Mouse (Mus musculus): ENCODE data around the gene Slc39a11.
A peak's percentile ranks its signal among the peaks of the same experiment; 100 is the strongest.
"Not testable (repeated sequence)": the region's sequence is repeated elsewhere in the genome, so short reads cannot be mapped to it uniquely, and the experiment has no call there.

Slc39a11 gene

DNA sequence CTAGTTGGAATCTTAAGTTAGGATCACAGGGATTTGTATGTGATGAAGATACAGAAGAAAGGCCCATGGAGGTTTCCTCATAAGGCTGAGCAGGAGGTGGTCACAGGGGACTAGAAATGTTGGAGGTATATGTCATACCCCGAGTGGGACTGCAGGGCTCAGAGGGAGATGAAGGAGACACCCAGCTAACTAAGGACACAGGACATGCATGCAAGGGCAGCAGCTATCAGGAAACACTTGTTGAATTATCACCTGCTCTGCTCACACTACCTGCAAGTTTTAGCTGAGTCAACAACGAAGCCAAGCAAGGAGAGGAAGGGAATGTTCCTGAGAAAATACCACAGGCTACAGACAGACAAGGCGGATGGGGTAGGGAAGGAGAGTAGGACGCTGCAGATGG is 17.8 kb upstream of the Slc39a11 start:
- no peak for DNase-seq (ENCODE audit: low spot score in 2 of 2)

DNA sequence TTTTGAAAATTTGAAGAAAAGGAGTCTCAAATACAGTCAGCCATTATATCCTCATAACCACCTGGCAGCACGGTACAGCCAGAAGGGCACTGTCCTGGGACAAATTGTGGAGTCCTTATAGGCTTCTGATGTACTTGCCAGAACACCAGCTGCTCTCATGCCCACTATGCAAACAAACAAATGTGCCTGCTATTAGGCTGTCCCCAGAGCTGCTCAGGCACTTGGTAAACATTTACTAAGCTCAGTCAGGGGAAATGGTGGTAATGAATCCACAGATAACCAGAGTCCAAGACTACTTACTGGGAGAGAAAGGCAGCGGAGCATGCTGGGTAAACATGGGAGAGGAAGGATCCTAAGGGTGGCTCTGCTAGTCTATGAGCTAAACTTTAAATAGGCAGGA is 17.2 kb upstream of the Slc39a11 start:
- no peak for DNase-seq (ENCODE audit: low spot score in 2 of 2)

DNA sequence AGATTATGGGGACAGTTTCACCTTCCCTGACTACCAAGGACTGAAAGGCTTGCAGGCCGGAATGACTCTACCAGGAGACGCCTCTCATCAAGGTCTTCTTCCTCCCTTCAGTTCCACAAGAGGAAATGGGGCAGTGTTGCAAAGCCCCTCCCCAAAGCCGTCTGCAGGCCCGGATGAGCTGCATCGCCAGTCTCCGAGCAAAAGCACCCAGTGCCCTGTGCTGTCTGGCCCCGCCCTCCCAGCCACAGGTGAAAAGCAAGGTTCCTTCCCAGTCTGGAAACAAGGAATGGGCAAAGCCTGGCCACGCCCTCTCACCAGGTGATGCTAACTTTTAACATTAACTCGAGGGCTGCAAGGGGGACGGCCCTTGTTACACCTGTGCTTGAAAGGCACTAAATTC is 16.8 kb upstream of the Slc39a11 start:
- no peak for DNase-seq (ENCODE audit: low spot score in 2 of 2)

DNA sequence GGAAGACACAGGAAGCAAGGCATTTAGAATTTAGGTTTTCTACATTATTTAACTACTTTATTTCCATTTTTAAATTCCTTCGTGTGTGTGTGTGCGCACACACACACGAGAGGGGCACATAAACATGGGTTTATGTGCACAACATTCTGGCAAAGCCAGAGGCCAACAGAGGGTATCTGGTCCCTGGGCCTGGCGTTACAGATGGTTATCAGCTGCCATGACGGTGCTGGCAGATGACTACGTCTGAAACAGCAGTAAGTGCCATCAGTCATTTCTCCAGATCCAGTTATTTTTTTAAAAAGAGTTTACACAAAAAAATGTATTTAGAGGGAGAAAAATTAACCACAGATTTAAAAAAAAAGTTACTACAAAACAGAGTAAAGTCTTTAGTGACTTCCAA is 16.3 kb upstream of the Slc39a11 start:
- DNase-seq (ENCODE audit: low spot score in 2 of 2): no peak

DNA sequence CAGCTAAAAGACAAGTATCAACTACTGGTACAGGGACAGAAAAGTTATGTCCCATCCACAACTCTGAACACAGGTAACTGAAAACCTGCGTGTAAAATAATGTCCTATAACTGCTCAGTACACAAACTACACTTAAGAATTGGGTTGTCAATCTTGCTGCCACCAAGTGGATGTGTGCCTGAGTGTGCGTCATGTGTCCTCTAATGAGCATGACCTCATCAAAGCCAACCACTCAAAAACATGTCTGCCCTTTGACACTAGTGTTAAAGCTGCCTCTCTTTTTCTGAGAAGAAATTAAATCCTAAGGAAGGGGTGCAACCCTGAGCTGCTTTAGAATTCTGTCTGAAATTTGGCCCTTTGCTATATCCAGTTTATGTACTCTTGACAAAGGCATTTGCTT is 14.4 kb upstream of the Slc39a11 start:
- no peak for DNase-seq (ENCODE audit: low spot score in 2 of 2)

DNA sequence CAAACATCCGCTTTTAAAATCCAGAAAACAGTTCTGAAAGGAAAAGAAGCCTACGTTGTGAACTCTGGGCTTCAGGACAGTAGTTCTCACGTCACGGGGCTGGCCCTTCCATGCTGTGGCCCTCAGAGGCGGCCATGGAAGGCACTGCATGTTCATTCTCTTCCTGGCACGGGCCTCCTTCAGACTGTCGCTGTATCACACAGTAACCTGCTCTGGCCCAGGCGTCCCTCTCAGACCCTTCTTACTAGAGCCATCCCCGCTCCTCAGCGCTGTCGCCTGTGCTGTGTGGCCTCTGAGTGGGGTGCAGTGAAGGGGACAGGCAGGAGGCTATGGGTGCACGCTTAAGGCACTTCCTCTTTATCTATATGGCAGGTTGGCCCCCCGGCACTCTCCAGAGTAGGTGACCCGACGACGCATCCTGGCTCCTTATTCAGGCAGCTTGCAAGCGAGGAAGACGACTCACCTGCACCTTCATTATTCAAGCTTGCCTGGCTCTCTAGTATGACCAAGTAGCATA is 12.0 kb upstream of the Slc39a11 start:
- no peak for DNase-seq (ENCODE audit: low spot score in 2 of 2)

DNA sequence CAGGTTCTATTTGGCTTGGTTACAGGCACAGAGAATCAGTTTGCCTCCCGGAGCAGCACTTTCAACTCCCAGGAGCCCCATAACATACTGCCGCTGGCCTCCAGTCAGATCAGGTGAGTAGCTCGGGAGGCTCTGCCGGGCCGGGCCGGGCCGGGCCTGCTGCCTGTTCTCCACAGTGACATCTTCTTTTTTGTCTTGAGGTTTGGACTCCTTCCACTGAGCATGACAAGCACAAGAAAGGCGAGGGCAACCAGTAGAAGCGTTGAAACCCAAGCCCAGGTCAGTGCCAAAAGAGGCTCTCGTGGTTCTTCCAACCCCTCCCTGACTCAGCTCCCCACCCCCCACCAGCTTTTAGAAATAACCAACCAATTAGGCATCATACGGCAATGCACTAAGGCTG is 11.1 kb upstream of the Slc39a11 start:
- no peak for DNase-seq (ENCODE audit: low spot score in 2 of 2)

DNA sequence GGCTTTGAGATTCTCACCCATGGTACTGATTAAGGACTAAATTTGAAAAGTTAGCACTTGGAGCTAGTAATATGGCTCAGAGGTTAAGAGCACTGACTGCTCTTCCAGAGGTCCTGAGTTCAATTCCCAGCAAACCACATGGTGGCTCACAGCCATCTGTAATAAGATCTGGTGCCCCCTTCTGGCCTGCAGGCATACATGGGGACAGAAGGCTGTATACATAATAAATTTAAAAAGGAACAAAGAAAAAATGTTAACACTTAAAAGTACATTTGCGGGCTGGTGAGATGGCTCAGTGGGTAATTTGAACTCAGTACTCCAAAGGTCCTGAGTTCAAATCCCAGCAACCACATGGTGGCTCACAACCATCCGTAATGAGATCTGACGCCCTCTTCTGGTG is 10.3 kb upstream of the Slc39a11 start:
- not testable (repeated sequence) for DNase-seq (ENCODE audit: low spot score in 2 of 2)

DNA sequence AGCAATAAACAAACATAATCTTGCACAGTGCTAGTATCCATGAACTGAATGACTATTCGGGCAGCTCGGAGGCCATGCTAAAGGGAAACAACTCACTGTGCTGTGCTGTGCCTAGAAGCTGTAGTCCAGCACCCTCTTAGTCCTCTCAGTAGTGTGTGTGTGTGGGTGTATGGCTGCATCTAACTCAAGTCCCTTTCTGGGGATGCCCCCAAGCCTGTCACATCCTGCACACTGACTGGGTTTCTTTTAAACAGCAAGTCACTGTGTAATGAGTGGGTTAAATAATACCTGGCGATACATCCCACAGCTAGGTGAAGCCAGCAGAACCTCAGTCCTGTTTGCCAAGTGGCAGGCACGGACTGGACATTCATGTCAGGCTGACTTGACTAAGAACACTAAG is 8.9 kb upstream of the Slc39a11 start:
- DNase-seq (ENCODE audit: low spot score in 2 of 2): no peak

DNA sequence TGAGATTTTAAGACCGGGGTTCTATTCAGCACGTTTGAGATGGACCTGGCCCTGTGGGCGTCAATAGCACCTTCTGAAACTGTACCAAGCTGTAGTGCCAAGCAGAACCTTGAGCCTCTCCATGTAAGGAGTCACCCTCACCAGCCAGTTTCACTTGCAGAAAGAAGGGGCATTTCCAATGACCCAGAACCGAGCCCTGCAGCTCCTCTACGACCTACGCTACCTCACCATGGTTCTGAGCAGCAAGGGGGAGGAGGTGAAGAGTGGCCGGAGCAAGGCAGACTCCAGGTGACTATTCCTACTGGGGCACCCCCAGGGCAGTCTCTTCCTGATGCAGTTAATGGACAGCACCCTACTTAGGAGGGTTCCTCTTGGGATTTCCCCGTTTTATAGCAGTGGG is 8.4 kb upstream of the Slc39a11 start:
- no peak for DNase-seq (ENCODE audit: low spot score in 2 of 2)

DNA sequence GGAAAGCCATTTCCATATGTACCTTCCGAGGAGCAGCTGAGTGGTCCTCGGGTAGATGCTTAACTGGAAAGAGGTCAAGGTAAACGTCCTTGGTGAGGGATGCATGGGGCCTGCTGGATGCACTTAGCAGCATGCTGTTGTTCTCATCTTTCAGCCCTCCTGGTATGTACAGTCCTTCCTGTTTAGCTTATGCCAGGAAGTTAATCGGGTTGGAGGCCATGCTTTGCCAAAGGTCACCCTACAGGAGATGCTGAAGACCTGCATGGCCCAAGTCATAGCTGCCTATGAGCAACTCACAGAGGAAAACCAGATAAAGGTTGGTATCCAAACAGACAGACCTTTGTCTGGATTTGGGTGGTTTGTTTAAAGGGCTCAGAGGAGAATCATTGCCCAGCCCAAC is 7.3 kb upstream of the Slc39a11 start:
- DNase-seq (ENCODE audit: low spot score in 2 of 2): no peak

DNA sequence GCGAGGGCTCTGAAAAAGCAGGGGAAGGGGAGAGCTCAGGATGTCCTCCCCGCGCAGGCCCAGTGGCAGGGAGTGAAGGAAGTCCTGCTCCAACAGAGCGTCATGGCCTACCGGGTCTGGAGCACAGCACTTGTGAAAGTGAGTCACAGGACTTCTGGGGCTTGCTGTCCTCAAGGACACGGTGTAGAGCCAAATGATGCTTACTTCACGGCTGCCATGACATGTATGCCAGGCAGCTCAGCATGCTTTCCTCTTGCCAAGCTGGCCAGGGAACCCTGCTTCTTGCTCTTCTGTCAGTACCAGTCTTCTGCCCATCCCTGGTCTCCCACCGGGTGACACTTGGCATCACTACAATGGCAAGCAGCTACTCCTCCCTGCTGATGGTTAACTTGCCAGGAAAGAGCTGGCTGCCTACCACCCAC is 6.6 kb upstream of the Slc39a11 start:
- DNase-seq (ENCODE audit: low spot score in 2 of 2): no peak

DNA sequence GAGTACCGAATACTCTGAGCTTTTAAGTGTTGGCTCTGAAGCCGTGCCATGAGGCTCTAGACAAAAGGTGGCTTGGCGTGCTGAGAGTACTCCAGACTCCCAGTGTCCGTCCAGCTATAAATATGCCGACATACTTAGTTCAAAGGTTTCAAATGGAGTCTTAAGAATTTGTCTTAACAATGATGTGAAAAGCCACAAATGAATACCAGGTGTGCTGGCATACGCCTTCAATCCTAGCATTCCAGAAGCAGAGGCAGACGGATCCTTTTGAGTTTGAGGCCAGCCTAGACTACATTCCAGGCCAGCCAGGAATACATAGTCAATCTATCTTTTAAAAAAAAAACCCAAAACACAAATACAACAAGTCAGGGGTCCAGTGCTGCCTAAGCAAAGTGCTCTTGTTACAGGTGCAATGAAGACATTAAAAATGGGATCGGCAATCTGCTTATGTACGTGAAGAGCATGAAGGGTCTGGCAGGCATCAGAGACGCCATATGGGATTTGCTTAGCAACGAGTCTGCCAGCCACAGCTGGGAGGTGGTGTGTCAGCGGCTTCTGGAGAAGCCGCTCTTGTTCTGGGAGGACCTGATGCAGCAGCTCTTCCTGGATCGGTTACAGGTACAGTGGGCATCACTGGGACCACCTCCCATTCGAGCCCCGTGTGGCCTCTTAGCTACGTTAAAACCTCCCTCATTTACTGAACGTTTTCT is 4.8 kb upstream of the Slc39a11 start:
- DNase-seq (ENCODE audit: low spot score in 2 of 2): no peak

DNA sequence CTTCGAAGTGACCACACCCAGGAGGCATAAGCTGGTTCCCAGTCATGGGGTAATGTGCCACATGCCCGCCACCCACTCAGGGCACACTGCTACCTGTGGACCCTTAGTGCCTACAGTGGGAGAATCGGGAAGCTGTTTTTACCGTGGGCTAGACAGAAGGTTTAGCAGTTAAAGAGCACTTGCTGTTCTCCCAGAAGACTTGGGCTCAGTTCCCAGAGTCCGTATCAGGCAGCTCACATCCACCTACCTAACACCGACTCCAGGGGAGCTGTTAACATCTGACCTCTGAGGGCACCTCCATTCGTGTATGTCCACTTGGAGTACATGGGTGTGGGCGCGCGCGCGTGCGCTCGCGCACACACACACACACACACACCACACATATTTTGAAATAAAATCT is 4.2 kb upstream of the Slc39a11 start:
- DNase-seq (ENCODE audit: low spot score in 2 of 2): no peak

DNA sequence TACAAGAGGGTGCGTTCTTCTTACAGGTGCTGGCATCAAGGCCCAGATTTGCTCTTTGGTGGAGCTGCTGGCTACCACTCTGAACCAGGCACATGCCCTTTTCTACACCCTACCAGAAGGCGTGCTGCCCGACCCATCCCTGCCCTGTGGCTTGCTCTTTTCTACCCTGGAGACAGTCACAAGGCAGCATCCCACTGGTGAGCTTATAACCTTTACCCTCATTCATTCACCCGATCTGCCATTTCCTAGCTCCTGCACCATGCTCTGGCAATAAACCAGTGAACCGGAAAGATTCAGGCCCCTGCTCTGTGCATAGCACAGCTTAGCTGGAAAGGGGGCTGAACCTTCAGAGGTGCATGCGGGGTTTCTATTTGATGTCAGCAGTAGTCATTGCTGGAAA is 2.6 kb upstream of the Slc39a11 start:
- DNase-seq (ENCODE audit: low spot score in 2 of 2): no peak

DNA sequence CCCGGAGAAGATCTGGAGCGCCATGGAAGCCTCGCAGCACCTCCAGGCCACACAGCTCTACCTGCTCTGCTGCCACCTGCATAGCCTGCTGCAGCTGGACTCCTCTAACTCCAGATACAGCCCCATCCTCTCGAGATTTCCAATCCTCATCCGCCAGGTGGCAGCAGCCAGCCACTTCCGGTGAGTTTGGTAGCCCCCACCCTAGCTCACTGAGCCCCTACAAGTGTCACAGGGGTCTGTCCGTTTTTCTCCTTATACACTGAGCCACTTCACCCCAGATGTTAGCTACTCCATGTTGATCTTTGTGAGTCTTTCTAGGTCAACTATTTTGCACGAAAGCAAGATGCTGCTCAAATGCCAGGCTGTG is 2.0 kb upstream of the Slc39a11 start:
- no peak for DNase-seq (ENCODE audit: low spot score in 2 of 2)

DNA sequence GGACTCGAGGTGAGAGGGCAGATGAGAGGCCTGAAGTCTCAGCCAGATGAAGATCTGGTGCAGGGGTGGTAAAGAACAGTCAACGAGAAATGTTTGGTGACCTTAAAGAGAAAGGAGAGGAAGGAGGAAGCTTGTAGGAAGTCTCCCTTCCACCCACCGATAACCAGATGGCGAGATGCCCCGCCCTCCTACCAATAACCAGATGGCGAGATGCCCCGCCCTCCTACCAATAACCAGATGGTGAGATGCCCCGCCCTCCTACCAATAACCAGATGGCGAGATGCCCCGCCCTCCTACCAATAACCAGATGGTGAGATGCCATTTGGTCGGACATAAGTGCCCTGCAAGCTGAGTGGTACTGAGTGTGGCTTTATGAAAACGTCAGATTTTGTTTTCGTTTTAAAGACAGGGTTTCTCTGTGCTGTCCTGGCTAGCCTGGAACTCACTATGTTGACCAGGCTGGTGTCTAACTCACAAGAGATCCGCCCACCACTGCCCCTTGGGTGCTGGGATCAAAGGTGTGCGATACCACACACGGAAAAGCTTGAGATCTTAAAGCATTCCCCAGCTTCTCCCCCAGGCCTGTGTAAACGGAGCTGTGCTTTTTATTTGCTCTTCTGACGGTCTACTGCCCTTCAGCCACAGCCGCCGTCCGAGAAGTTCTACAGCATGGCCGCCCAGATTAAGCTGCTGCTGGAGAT is 1.5 kb upstream of the Slc39a11 start:
- no peak for DNase-seq (ENCODE audit: low spot score in 2 of 2)

DNA sequence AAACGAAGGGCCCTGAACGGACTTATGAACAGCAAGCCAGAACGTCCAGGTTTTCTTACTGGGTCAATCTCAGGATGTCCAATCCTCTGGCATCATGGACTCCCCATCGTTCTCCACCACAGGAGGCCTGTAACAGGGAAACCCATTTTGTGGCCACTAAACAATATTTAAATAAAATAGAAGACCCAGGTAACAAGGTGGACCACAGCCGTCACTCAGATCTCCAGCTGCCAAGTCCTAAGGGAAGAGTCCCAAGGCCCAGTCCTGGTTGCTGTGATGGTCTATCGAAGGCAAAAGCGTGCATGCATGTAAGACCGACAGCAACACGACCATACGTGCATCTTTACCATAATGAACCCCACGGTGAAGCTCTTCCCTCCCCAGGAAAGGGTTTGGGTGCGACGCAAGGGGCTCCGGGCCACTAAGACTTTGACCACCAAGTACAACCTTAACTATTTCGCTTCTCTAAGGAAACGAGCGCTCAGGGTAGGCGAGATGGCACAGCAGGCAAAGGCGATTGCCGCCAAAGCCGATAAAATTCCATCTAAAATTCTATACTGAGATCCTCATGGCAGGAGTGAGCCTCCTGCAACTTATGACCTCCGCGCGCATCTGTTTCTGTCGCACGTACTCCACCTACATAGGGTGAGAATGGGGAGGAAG is 1.1 kb downstream of the Slc39a11 start, which contains the start of gene Cog1:
TSS of gene Cog1 (plus strand) at position 480 of the 663 bp plus-strand sequence.
- no peak for DNase-seq (ENCODE audit: low spot score in 2 of 2)

DNA sequence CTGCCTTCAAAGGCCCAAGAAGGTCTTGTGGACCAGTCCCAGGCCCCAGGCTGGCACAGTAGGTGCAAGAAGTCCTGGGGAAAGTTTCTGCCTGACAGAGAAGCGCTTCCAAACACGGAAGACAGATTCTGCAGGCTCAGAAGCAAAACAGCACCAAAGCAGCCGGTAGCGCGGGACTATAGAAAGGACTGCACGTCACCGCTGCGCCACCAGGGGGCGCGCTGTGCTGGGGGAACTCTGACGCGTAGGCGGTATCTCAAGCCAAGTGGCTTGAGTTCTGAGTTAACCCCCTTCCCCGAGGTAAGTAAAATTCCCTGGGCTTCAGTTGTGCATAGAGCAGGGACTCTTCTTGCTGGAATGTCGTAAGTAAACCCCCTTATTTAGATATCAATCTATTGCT is 1.7 kb downstream of the Slc39a11 start:
- peak; percentile 68 to 78 for DNase-seq (ENCODE audit: low spot score in 2 of 2)

DNA sequence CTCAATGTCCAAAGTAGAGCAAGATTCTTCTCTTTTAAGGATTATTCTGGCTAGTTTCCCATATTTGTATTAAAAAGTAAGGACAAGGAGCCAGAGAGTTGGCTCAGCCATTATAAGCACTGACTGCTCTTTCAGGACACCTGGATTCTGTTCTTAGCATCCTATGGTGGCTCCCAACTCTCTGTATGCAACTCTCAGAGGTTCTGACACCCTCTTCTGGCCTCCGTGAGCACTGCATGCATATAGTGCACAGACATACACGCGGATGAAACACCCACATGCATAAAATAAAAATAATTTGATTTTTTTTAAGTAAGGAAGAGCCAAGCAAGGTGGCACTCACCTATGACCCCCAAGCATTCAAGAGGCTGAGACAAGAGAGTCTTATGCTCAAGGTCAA is 4.7 kb downstream of the Slc39a11 start:
- no peak for DNase-seq (ENCODE audit: low spot score in 2 of 2)

DNA sequence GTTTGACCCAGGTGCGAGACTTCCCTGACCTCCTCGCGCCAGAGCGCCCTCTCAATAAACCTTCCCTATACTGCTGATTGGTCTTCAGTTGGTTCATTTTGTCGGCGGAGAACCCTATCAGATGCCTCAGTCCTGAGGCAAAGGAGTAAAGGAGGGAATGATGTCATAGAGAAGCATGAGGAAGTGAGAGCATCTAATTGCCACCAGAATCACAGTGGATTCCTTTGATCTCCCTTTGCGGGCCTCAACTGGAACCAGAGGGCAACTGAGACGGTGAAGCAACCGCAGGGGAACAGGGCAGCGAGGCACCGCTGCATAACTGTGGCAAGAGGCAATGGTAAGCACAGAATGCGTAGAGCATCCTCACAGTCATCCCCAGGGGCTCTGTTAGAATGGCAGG is 11.2 kb downstream of the Slc39a11 start:
- DNase-seq (ENCODE audit: low spot score in 2 of 2): no peak

DNA sequence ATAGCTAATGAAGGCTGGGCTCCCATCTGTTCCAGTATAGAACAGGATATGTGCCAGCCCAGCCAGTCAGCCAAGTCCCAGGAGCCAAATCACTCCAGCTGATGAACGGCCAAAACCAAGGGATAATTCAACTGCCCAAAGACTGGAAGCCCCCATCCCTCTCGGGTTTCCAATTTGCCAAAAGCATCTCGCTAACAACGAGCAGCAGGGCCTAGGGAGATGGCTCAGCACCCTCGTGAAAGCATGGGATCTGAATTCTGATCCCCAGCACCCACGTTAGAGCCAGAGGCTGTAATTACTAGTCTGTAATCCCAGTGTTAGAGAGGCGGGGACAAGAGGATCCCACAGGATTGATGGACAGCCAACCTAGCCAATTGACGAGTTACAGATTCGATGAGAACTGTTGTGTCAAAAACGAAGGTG is 15.2 kb downstream of the Slc39a11 start:
- DNase-seq (ENCODE audit: low spot score in 2 of 2): no peak

DNA sequence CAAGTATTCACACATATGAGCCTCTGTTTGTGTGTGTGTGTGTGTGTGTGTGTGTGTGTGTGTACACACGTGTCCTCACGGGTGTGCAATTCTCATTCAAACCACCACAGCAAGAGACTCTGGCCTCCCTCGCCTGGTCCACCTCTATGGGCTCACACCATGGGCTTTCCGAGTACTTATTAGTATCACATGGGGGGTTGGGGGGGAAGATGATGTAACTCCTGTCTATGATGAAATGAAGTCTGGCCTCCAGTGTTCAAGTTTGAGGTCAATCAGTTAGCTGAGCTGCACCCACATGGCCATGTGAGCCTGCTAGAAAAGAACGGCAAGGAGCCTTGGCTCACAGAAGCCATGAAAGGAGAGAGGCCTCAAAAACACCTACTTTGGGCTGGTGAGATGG is 16.5 kb downstream of the Slc39a11 start:
- DNase-seq (ENCODE audit: low spot score in 2 of 2): no peak
